Mouse (Mus musculus): ENCODE data around the gene Chfr. TPM values are rescaled to one million over a fixed set of nuclear protein-coding genes. Genes with fewer than 3 reads are reported as not detected.

The Chfr gene
- total RNA-seq, 2 experiments from 2014 or later: 29.7 to 31.9 TPM

Other genes starting within 250 kb of the Chfr start
- gene Gm15446, start 212.4 kb upstream of the Chfr start, total RNA-seq (2021): 1 to 10 TPM; 8.4 to 9.3 TPM
- gene Zfp932, start 139.3 kb upstream of the Chfr start, total RNA-seq (2021): 10 to 100 TPM; 19.1 to 20.2 TPM
- 1 to 10 TPM; 4.7 to 5.9 TPM for gene Gm17655, start 63.3 kb upstream of the Chfr start, total RNA-seq (2021)
- gene Gm35315, start 41.4 kb upstream of the Chfr start, total RNA-seq (2021): under 1 TPM; 0.10 to 0.49 TPM
- gene Plcxd1, start 35.9 kb upstream of the Chfr start, total RNA-seq (2021): under 1 TPM in 1 of 2 experiments, not detected in 1; 0.10 TPM
- gene Gtpbp6, start 27.6 kb upstream of the Chfr start, total RNA-seq (2021): 10 to 100 TPM; 50.6 to 71.9 TPM
- gene Zfp605, start 25.8 kb upstream of the Chfr start, total RNA-seq (2021): 1 to 10 TPM; 6.5 to 6.9 TPM
- gene Golga3, start 40.9 kb downstream of the Chfr start, total RNA-seq (2021): 10 to 100 TPM; 42.5 to 43.2 TPM
- gene Ankle2, start 95.2 kb downstream of the Chfr start, total RNA-seq (2021): 10 to 100 TPM; 43.7 to 44.9 TPM
- 10 to 100 TPM; 45.8 to 57.6 TPM for gene Pgam5, start 134.1 kb downstream of the Chfr start, total RNA-seq (2021)
- 10 to 100 TPM; 10.6 to 12.0 TPM for gene Pxmp2, start 150.3 kb downstream of the Chfr start, total RNA-seq (2021)
- gene Pole, start 150.5 kb downstream of the Chfr start, total RNA-seq (2021): 1 to 10 TPM; 3.1 to 3.2 TPM
- gene P2rx2, start 207.4 kb downstream of the Chfr start, total RNA-seq (2021): under 1 TPM; 0.17 to 0.30 TPM
- gene Lrcol1, start 208.9 kb downstream of the Chfr start, total RNA-seq (2021): not detected